Mouse (Mus musculus) kidney, postnatal 10 days (tissue): Measurements from ENCODE around the gene Emx2.

ENCODE experiments used
- DNase-seq: peaks from one replicate; pipeline ENCODE4 v3.0.0; 2021; ENCODE audit warnings: mixed read lengths

Emx2 gene

DNA sequence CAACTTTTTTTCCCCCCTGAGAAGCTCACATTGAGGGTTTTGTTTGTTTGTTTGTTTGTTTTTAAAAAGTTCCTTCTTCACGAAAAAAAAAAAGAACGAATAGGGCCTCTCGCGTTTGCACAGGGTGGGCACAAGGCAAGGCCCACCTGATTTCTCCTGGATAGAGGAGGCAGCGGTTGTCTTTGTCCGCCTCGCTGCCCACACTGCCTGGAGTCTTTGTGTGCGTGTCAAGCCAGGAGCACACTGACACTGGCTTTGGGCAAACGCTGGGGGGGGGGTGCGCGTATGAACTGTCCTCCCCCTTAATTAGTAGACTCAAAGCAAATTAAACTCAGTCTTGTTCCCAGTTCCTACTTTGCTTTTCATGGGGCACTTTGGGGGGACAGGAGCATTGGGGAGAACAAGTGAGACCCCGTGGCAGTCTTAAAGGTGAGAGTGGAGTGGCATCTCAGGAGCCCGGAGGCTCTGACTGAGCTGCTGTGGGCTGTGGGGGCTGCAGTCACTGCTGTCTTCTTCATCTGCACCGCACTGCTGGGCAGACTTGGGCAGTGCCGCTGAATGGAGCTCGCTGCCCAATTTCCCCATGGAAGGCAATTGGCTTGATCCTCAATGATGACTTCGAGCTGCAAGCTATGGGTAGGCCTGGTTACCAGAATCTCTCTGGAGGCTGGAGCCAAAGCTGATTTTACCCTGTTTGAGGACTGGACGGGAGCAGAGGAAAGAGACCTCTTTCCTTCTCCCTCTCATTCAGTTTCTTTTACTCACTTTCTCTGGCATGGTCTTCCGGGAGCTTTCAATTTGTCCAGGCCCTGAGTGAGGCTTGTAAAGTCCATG, 4.5 kb downstream of the Emx2 start:
- peak; percentile 37 for DNase-seq

DNA sequence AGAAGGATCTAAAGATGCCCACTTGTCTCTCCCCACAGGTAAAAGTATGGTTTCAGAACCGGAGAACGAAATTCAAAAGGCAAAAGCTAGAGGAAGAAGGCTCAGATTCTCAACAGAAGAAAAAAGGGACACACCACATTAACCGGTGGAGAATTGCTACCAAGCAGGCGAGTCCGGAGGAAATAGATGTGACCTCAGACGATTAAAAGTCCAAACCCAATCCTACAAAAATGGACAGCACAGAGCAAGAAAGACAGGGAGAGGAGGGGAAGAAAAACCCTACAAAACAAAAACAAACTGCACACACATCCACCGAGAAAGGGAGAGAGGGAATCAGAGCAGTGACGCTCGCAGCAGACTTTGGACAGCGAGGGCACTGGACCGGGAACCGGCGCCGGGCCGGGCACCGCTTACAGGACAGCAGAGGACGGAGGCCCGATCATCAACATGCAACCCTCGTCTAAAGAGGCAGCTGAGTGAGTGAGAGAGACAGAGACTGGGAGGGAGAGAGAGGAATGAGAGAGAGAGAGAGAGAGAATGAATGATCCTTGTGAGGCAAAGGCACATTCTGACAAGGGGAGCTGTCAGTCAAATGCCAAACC, 5.8 kb downstream of the Emx2 start:
- peak; percentile 63 for DNase-seq

GRCm38 (mm10) chr19:59465281-59465680, 7.1 kb downstream of the Emx2 start:
- no peak for DNase-seq

DNA sequence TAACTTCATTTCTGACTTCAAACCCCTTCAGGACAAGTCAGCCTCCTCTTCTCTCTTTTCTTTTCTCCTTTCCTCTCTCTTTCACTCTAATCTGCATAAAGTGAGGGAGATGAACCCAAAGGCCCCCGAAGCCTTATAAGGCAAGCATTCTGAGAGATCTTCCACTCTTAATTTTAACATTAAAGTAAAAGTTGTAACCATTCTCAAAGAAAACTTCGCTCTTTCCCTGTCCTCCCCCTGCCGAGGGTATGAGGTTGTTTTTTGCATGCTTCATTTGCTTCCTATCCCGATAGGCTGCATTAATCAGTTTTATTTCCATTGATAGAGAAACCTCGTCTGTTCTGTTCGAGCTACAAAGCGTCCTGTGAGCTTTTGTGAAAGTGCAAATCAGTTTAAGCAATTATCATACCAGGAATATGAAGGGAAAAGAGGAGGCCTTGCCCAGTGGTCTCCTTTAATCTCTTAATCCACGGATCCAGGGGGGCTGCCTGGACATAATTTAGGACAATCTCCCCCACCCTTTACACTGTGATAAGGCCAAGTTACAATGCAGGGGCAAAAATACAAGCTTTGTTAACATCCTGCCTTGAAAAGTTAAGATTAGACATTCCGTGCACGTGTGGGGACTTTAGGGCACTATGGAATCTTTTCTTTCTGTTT, 7.7 kb downstream of the Emx2 start:
- DNase-seq: no peak

- peak; percentile 19 for DNase-seq
Observed at GRCm38 (mm10) chr19:59466417-59466937, 8.3 kb downstream of the Emx2 start.

- DNase-seq: no peak
Observed at GRCm38 (mm10) chr19:59467016-59467412, 8.8 kb downstream of the Emx2 start.

GRCm38 (mm10) chr19:59467413-59468064, 9.4 kb downstream of the Emx2 start:
- DNase-seq: peak; percentile 56

GRCm38 (mm10) chr19:59468065-59468810, 10.1 kb downstream of the Emx2 start:
- DNase-seq: peak; percentile 77

- peak; percentile 61 for DNase-seq
Observed at GRCm38 (mm10) chr19:59469035-59469949, 11.1 kb downstream of the Emx2 start.

DNA sequence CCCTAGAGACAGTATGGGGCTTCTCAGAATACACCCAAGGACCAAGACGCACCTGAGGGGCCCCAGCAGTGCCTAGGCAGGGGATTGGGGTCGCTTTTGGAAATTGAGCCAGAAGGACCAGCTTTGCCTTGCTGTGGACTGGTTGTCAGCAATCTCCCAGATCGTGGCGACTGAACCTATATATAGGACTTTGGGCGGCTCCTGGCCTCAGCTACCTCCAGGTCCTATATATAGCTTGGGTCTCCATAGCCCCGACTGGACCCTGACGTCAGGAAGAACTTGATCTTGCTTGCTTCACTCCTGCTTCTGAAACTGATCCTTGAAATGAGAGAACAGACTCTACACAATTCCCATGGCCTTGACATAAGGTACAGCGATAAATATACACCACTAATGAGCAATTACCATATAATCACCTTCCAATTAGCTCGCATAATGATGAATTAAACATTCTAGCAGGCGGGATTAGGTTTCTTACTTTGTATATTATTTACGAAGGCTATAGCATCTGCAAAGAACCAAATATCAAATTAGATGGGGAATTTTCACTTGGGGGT, 12.0 kb downstream of the Emx2 start:
- DNase-seq: no peak

- no peak for DNase-seq
Observed at GRCm38 (mm10) chr19:59470913-59471312, 12.7 kb downstream of the Emx2 start.

DNA sequence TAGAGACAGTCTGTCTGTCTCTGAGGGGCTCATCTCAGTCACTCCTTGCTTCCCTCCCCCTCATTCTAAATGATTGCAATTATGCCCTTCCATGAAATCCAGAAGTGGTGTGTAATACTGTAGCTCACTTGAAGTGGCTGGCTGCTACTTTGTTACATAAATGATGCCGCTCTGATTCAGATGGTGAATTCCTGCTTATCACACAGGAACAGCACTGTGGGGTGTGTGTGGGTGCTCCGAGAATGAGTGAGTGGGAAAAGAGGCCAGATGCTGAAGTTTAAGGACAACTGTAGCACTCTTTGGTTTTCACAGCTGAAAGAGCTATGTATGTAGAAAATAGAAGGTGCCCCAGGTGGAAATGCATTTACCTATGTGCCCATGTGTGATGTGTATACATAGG, 14.7 kb downstream of the Emx2 start:
- DNase-seq: no peak

DNA sequence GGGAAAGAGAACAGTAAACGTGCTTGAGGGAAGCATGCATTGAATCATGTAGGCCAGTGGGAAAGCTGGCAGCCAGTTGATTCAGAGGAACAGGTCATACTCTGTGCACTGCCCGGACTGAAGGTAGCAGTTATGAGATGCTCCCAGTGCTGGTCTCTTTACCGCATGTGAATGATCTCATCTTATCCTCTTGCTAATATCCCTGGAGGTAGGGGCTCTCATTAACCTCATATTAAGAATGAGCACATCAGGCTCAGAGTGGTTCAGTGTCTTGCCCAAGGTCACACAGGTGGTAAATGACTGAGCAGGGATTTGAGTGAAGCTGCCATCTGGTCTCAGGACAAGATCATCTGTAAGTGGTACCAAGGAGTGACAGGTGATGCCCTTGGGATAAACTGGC, 21.7 kb downstream of the Emx2 start:
- DNase-seq: no peak

DNA sequence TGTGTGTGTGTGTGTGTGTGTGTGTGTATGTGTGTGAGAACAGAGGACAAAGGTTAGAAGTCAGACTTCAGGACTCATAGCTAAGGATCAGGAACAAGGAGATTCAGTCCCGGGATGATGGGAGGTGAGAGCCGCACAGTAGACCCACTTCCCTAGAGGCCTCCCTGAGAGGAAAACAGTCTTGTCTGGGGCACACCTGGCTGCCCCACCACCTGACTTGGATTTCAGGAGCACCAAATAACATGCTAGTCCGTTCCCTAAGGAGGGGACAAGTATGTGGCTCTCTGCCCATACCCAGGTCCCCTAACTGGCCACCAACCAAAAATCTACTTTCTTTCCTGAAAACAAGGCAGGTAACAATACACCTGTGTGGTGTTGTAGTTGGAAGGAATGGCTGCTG, 22.4 kb downstream of the Emx2 start:
- no peak for DNase-seq

DNA sequence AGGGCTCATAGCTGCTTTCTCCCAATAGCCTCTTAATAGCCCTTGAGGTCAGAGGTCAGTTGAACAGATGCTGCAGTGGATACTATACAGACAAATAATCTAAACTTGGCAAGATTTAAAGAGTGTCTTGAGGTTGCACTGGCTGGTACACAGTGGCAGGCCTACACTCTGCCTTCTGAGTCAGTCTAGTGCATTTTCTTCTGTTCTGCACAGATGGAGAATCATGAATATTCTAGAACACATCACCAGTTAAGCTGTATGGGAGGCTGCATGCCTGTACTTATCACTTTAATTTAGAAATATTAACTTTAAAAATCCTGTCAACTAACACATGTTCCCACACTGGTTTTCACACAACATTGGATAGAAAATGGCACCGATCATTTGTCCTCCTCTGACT, 34.1 kb downstream of the Emx2 start:
- DNase-seq: no peak

DNA sequence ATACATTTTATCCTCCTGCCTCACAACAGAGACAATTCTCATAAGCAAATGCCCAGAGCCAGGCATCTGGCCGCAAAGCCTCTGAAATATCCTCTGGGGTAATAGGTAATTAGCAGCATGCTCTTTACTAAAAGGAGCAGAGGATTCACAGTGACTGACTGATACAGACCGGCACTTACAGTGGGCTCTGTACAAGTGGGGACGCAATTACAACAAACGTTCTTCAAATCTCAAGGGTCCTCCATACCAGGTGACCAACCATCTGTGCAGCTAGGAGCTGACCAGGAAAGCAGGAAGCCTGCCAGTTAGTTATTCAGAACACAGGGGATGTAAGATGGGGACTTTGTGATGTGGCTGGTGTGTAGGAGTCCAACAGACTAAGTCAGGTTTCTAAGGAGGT, 38.7 kb downstream of the Emx2 start:
- no peak for DNase-seq

GRCm38 (mm10) chr19:59508896-59509295, 50.7 kb downstream of the Emx2 start:
- DNase-seq: peak; percentile 20

DNA sequence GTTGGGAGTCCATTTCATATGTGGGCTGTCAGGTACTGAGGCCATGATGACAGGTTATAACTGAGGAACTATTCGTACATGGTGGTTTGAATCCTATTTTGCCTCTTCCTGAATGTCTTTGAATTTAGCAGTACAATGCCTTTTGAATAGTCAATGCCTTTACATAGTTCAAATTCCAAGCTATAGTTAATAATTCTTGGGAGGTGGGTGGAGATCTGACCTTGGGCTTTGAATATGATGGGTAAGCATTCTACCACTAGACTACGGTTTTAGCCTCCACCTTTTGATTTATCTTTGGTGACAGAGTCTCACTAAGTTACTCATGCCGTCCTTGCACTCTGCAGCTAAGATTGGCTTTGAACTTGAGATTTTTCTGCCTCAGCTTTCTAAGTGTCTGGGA, 55.0 kb downstream of the Emx2 start:
- no peak for DNase-seq
